Mouse (Mus musculus): Measurements from ENCODE around the gene Gm13539. TPM values are rescaled to one million over a fixed set of nuclear protein-coding genes. Genes with fewer than 3 reads are reported as not detected.

Gm13539 gene
- total and polyA plus RNA-seq, 2 experiments from 2014 or later: not detected

GRCm38 (mm10) chr2:25767764-25768163 is 14.3 kb upstream of the Gm13539 start:
- Histone ChIP-seq H3K27ac (no peak overlapping the region), H3K36me3 (ENCODE audit: insufficient read depth, low read length) (no peaks in the 10 kb centered on the region), H3K4me3 (ENCODE audit: low read length) (no peak overlapping the region), H3K4me1 (ENCODE audit: insufficient read depth, low read length) (no peaks in the 10 kb centered on the region), H3K9me3 (ENCODE audit: low read length) (no peaks in the 10 kb centered on the region), H3K9ac (replicated peaks; ENCODE audit: low read length) (no peak overlapping the region), H3K27me3 (ENCODE audit: insufficient read depth, low read length) (no peaks in the 10 kb centered on the region), H3K4me2 (ENCODE audit: low read depth, low read length) (no peak overlapping the region)
- no peak for TF ChIP-seq CTCF (IDR thresholded peaks at IDR 0.05; ENCODE audit: low read depth)
- ATAC-seq (no peak), DNase-seq (ENCODE audit: low spot score) (no peak)
- 89% methylated on average over 4 of the region's 4 CpGs for whole genome bisulfite sequencing

DNA sequence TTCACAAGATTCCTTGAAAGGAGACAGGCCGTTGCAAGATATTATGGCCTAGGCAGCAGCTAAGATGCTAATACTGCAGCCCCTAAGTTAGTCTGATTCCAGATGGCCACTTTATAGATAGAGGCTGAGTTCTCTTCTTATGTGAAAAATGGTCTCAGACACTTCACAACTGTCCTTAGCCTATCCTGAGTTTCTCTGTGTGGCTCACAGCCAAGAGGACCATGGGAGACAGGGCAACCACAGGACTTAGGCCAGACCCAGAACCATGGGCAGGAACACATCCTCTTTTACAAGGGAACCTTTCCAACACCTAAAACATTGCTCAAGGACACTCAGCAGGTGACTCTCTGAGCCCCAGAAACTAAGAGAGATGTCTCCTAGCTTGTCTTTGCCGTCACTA is 8.6 kb upstream of the Gm13539 start:
- Histone ChIP-seq H3K4me2 (ENCODE audit: low read depth, low read length) (no peak overlapping the region), H3K36me3 (ENCODE audit: insufficient read depth, low read length) (no peaks in the 10 kb centered on the region), H3K4me1 (ENCODE audit: insufficient read depth, low read length) (no peaks in the 10 kb centered on the region), H3K4me3 (ENCODE audit: low read length) (no peak overlapping the region), H3K27me3 (ENCODE audit: insufficient read depth, low read length) (no peaks in the 10 kb centered on the region), H3K9me3 (ENCODE audit: low read length) (no peaks in the 10 kb centered on the region), H3K9ac (replicated peaks; ENCODE audit: low read length) (no peak overlapping the region), H3K27ac (no peak overlapping the region)
- ATAC-seq (no peak), DNase-seq (ENCODE audit: low spot score) (no peak)
- no peak for TF ChIP-seq CTCF (IDR thresholded peaks at IDR 0.05; ENCODE audit: low read depth)
- 80% methylated on average over 2 of the region's 2 CpGs for WGBS

GRCm38 (mm10) chr2:25774640-25775039 is 7.4 kb upstream of the Gm13539 start:
- no peak for DNase-seq (ENCODE audit: low spot score)
- H3K36me3 ChIP-seq (ENCODE audit: insufficient read depth, low read length): no peaks in the 10 kb centered on the region
- H3K9ac ChIP-seq (replicated peaks; ENCODE audit: low read length): no peak overlapping the region
- H3K9me3 ChIP-seq (ENCODE audit: low read length): no peaks in the 10 kb centered on the region
- H3K4me2 ChIP-seq (ENCODE audit: low read depth, low read length): no peak overlapping the region
- no peak for ATAC-seq
- no peak for TF ChIP-seq CTCF (IDR thresholded peaks at IDR 0.05; ENCODE audit: low read depth)
- no peak overlapping the region for H3K27ac ChIP-seq
- 73% methylated on average over 2 of the region's 2 CpGs for WGBS
- no peak overlapping the region for H3K4me3 ChIP-seq (ENCODE audit: low read length)
- no peaks in the 10 kb centered on the region for H3K27me3 ChIP-seq (ENCODE audit: insufficient read depth, low read length)
- no peaks in the 10 kb centered on the region for H3K4me1 ChIP-seq (ENCODE audit: insufficient read depth, low read length)

DNA sequence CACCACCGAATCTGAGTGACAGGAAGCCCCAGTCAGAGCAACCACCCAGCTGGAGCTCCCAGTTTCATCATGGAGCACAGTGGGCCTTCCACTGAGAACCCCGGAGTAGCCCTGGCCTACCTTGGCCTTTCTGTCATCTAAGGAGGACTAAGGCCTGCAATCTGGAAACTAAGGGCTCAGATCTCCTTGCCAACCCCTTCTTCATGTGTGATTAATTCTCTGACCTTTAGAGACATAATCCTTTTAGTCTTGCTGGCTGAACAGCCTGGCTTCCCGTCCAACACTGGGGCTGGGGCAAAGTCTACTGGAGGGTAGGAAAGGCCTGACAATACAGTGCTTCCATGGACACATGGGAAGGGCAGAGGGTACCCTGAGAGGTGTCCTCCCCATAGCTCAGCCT is 6.1 kb upstream of the Gm13539 start:
- no peaks in the 10 kb centered on the region for H3K27me3 ChIP-seq (ENCODE audit: insufficient read depth, low read length)
- TF ChIP-seq CTCF (IDR thresholded peaks at IDR 0.05; ENCODE audit: low read depth): no peak
- 63% methylated on average over 3 of the region's 3 CpGs for WGBS
- no peak overlapping the region for H3K4me3 ChIP-seq (ENCODE audit: low read length)
- no peak overlapping the region for H3K27ac ChIP-seq
- H3K36me3 ChIP-seq (ENCODE audit: insufficient read depth, low read length): no peaks in the 10 kb centered on the region
- no peak overlapping the region for H3K9ac ChIP-seq (replicated peaks; ENCODE audit: low read length)
- H3K4me1 ChIP-seq (ENCODE audit: insufficient read depth, low read length): no peaks in the 10 kb centered on the region
- H3K9me3 ChIP-seq (ENCODE audit: low read length): no peaks in the 10 kb centered on the region
- H3K4me2 ChIP-seq (ENCODE audit: low read depth, low read length): no peak overlapping the region
- DNase-seq (ENCODE audit: low spot score) (no peak), ATAC-seq (no peak)

GRCm38 (mm10) chr2:25776717-25777116 is 5.3 kb upstream of the Gm13539 start, which contains the start of gene Lcn11:
Lcn11 (plus strand) TSS chr2:25777017.
- no peak for DNase-seq (ENCODE audit: low spot score)
- no peak within 1 kb of the TSS for H3K27ac ChIP-seq
- TF ChIP-seq CTCF (IDR thresholded peaks at IDR 0.05; ENCODE audit: low read depth): no peak
- ATAC-seq: no peak
- 96% methylated on average over 1 of the region's 1 CpGs for WGBS
- H3K9me3 ChIP-seq (ENCODE audit: low read length): no peaks in the 10 kb centered on the region
- no peaks in the 10 kb centered on the region for H3K4me1 ChIP-seq (ENCODE audit: insufficient read depth, low read length)
- no peak within 1 kb of the TSS for H3K9ac ChIP-seq (replicated peaks; ENCODE audit: low read length)
- no peaks in the 10 kb centered on the region for H3K27me3 ChIP-seq (ENCODE audit: insufficient read depth, low read length)
- H3K4me3 ChIP-seq (ENCODE audit: low read length): no peak within 1 kb of the TSS
- no peak within 1 kb of the TSS for H3K4me2 ChIP-seq (ENCODE audit: low read depth, low read length)
- no peaks in the 10 kb centered on the region for H3K36me3 ChIP-seq (ENCODE audit: insufficient read depth, low read length)

DNA sequence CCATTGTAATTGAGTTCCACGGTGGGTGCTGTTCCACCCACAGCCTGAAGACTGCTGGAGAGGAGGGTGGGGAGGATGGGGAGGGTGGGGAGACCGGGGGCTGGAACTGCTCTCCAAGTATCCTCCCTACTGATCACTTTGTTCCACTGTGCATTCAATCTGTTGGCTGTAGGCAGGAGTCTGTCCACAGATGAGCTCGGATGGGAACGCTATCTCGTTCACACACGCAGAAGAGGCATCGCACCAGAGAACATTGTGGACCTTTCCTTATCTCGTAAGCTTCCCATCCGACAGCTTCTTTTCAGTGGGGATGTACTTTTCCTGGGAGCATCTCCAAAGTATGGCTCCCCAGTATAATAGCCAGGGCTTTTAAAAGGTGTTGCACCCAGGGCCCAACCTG is 3.0 kb upstream of the Gm13539 start:
- 91% methylated on average over 9 of the region's 9 CpGs for WGBS
- no peaks in the 10 kb centered on the region for H3K9me3 ChIP-seq (ENCODE audit: low read length)
- no peaks in the 10 kb centered on the region for H3K4me1 ChIP-seq (ENCODE audit: insufficient read depth, low read length)
- H3K4me3 ChIP-seq (ENCODE audit: low read length): no peak overlapping the region
- no peak overlapping the region for H3K4me2 ChIP-seq (ENCODE audit: low read depth, low read length)
- H3K27me3 ChIP-seq (ENCODE audit: insufficient read depth, low read length): no peaks in the 10 kb centered on the region
- H3K36me3 ChIP-seq (ENCODE audit: insufficient read depth, low read length): no peaks in the 10 kb centered on the region
- H3K27ac ChIP-seq: no peak overlapping the region
- TF ChIP-seq CTCF (IDR thresholded peaks at IDR 0.05; ENCODE audit: low read depth): no peak
- DNase-seq (ENCODE audit: low spot score): no peak
- no peak overlapping the region for H3K9ac ChIP-seq (replicated peaks; ENCODE audit: low read length)
- no peak for ATAC-seq

DNA sequence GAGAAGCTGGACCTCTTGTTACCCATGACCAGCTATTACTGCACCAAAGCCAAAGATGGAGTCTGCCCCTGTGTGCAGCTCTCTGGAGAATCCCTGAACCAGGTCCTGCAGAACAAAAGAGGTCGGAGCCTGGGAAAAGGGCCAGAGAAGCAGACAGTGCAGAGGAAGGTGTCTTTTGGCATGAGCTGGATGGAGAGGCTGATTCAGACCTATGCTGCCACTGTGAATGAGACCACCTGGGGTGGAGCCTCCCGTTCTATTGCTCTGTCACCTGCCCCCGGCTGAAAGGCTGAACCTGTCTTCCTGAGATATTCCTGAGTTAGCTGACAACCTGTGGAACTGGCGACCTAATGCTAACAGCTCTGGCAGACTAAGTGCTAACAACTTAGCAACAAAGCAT is 1.1 kb upstream of the Gm13539 start:
- no peak overlapping the region for H3K9ac ChIP-seq (replicated peaks; ENCODE audit: low read length)
- H3K4me1 ChIP-seq (ENCODE audit: insufficient read depth, low read length): no peaks in the 10 kb centered on the region
- no peak overlapping the region for H3K4me3 ChIP-seq (ENCODE audit: low read length)
- DNase-seq (ENCODE audit: low spot score) (no peak), ATAC-seq (no peak)
- 59% methylated on average over 4 of the region's 4 CpGs for WGBS
- no peak overlapping the region for H3K27ac ChIP-seq
- no peak for TF ChIP-seq CTCF (IDR thresholded peaks at IDR 0.05; ENCODE audit: low read depth)
- H3K4me2 ChIP-seq (ENCODE audit: low read depth, low read length): no peak overlapping the region
- no peaks in the 10 kb centered on the region for H3K9me3 ChIP-seq (ENCODE audit: low read length)
- H3K36me3 ChIP-seq (ENCODE audit: insufficient read depth, low read length): no peaks in the 10 kb centered on the region
- no peaks in the 10 kb centered on the region for H3K27me3 ChIP-seq (ENCODE audit: insufficient read depth, low read length)
